Mouse (Mus musculus): ENCODE measurements around the gene Inf2. TPM values are rescaled to one million over a fixed set of nuclear protein-coding genes. Genes with fewer than 3 reads are reported as not detected.

Gene Inf2
- polyA plus RNA-seq, 1 experiment from 2014 or later, result 1.4 TPM

DNA sequence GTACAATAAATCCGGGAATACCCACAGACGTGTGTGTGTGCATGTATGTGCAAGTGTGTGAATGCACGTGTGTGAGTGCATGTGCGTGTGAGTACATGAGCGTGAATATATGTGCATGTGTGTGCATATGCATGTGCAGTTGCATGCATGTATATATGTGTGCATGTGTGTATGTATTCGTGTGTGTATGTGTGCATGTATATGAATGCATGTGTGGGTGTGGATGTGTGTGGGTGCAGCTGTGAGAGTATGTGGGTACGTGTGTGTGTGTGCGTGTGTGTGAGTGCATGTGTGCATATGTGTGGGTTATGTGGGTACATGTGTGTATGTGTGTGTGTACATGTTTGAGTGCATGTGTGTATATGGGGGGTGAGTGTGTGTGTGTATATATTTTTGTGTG lies 42.5 kb upstream of the Inf2 start:
- H3K27ac ChIP-seq (ENCODE audit: low read depth, low read length), result no peak overlapping the region
- 91% methylated on average over 8 of the region's 8 CpGs for WGBS
- DNase-seq (ENCODE audit: low spot score, missing footprints), result no peak
- H3K4me2 ChIP-seq, result no peak overlapping the region
- no peak for ATAC-seq (ENCODE audit: low FRiP score)
- no peak overlapping the region for H3K9ac ChIP-seq (ENCODE audit: low read length)
- peaks cover 29% of the 10 kb centered on the region for H3K4me1 ChIP-seq (ENCODE audit: control insufficient read depth, insufficient read depth, low read length)
- H3K4me3 ChIP-seq (ENCODE audit: low read depth, low read length), result no peak overlapping the region
- no peaks in the 10 kb centered on the region for H3K27me3 ChIP-seq (ENCODE audit: control insufficient read depth, insufficient read depth, low read length)
- H3K36me3 ChIP-seq (ENCODE audit: control insufficient read depth, insufficient read depth, low read length), result no peaks in the 10 kb centered on the region
- no peaks in the 10 kb centered on the region for H3K9me3 ChIP-seq (ENCODE audit: control insufficient read depth, low read length)

DNA sequence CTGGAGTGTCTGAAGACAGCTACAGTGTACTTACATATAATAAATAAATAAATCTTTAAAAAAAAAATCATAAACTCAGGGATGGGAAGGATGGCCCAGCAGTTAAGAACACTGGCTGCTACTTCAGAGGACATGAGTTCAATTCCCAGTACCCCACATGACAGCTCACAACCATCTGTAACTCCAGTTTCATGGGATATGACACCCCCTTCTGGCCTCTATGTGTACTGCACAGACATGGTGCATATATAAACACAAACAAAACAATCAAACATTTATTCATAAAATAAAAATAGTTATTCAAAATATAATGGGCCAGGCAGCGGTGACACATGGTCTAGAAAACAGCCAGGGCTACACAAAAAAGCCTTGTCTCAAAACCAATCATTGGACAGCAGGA lies 39.3 kb upstream of the Inf2 start:
- H3K4me2 ChIP-seq, result no peak overlapping the region
- H3K4me1 ChIP-seq (ENCODE audit: control insufficient read depth, insufficient read depth, low read length), result peaks cover 22% of the 10 kb centered on the region
- no peak overlapping the region for H3K4me3 ChIP-seq (ENCODE audit: low read depth, low read length)
- DNase-seq (ENCODE audit: low spot score, missing footprints), result no peak
- no peaks in the 10 kb centered on the region for H3K27me3 ChIP-seq (ENCODE audit: control insufficient read depth, insufficient read depth, low read length)
- H3K27ac ChIP-seq (ENCODE audit: low read depth, low read length), result no peak overlapping the region
- 91% methylated on average over 1 of the region's 1 CpGs for WGBS
- no peak for ATAC-seq (ENCODE audit: low FRiP score)
- H3K36me3 ChIP-seq (ENCODE audit: control insufficient read depth, insufficient read depth, low read length), result no peaks in the 10 kb centered on the region
- no peak overlapping the region for H3K9ac ChIP-seq (ENCODE audit: low read length)
- no peaks in the 10 kb centered on the region for H3K9me3 ChIP-seq (ENCODE audit: control insufficient read depth, low read length)

DNA sequence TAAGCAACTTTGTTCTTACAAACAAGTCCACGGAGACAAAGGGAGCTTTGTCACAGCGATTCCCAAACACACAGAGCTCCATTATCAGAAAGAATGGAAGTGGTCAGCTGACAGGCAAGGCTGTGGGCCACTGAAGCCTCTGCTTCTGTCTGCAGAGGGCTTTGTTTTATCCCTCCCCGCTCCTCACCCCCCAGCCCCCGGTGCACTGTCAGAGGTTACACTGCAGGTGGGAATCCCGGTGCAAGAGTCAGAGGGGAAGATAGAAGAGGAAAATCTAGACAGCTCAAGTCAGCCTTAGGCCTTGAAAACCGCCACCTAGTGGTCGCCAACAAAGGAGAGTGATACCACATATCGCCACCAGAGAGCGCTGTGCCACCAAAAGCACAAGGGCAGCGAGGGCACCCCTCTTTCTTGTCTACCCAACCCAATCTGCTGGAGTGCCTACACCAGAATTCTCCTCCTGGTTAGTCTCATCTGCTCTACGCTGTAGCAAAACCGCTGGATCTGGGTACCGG lies 36.7 kb upstream of the Inf2 start:
- ATAC-seq (ENCODE audit: low FRiP score) (peak; percentile 87), DNase-seq (ENCODE audit: low spot score, missing footprints) (peak; percentile 99)
- Histone ChIP-seq H3K36me3 (ENCODE audit: control insufficient read depth, insufficient read depth, low read length) (no peaks in the 10 kb centered on the region), H3K27ac (ENCODE audit: low read depth, low read length) (no peak overlapping the region), H3K4me2 (no peak overlapping the region), H3K9me3 (ENCODE audit: control insufficient read depth, low read length) (no peaks in the 10 kb centered on the region), H3K9ac (ENCODE audit: low read length) (peak overlapping the region; percentile 25; the same call in 1 of the 2 replicates), H3K4me3 (ENCODE audit: low read depth, low read length) (no peak overlapping the region), H3K27me3 (ENCODE audit: control insufficient read depth, insufficient read depth, low read length) (no peaks in the 10 kb centered on the region), H3K4me1 (ENCODE audit: control insufficient read depth, insufficient read depth, low read length) (peaks cover 11% of the 10 kb centered on the region)
- WGBS, result 7% methylated on average over 13 of the region's 13 CpGs

DNA sequence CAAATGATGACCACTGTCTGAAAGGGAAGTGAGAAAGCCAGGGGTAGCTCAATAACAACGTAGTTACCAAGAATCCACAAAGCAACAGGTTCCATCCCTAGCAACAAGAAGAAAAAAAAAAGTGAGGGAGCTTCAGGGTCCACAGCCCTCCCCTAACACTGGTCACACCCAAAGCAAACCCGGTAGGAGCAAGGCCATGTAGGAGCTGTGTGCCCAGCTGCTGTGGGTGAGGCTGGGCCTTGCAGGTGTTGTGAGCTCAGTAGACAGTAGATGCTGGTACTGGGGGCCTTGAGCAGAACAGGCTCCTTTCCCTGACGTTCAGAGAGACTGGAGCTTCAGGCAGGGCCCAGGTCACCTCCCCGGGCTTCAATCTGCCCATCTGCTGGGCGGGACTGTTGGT lies 36.1 kb upstream of the Inf2 start:
- Histone ChIP-seq H3K4me1 (ENCODE audit: control insufficient read depth, insufficient read depth, low read length) (peaks cover 11% of the 10 kb centered on the region), H3K4me3 (ENCODE audit: low read depth, low read length) (no peak overlapping the region), H3K9ac (ENCODE audit: low read length) (peak overlapping the region; percentile 44; the same call in 1 of the 2 replicates), H3K36me3 (ENCODE audit: control insufficient read depth, insufficient read depth, low read length) (no peaks in the 10 kb centered on the region), H3K27ac (ENCODE audit: low read depth, low read length) (no peak overlapping the region), H3K27me3 (ENCODE audit: control insufficient read depth, insufficient read depth, low read length) (no peaks in the 10 kb centered on the region), H3K9me3 (ENCODE audit: control insufficient read depth, low read length) (no peaks in the 10 kb centered on the region), H3K4me2 (no peak overlapping the region)
- DNase-seq (ENCODE audit: low spot score, missing footprints) (no peak), ATAC-seq (ENCODE audit: low FRiP score) (peak; percentile 31)
- 61% methylated on average over 5 of the region's 5 CpGs for WGBS

DNA sequence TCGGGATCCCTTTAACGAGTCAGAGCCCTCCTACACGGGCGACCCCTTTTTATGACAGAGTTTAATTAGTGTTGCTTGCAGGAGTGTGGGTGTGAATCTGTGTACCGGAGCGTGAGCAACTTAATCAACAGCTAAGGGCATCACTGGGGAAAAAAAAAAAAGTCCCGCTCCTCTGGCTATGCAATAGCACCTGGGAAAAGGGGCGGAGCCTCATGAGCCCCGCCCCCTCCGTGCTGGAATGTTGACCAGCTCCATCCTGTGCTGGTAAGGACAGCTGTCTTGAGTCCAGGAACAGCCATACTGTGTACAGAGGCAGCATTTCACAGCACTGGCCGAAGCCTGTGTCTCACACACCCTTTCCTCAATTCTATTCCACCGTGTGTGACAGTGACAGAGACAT lies 33.7 kb upstream of the Inf2 start:
- H3K4me3 ChIP-seq (ENCODE audit: low read depth, low read length), result no peak overlapping the region
- no peak overlapping the region for H3K9ac ChIP-seq (ENCODE audit: low read length)
- H3K4me2 ChIP-seq, result no peak overlapping the region
- no peak overlapping the region for H3K27ac ChIP-seq (ENCODE audit: low read depth, low read length)
- DNase-seq (ENCODE audit: low spot score, missing footprints) (no peak), ATAC-seq (ENCODE audit: low FRiP score) (no peak)
- no peaks in the 10 kb centered on the region for H3K27me3 ChIP-seq (ENCODE audit: control insufficient read depth, insufficient read depth, low read length)
- peaks cover 11% of the 10 kb centered on the region for H3K4me1 ChIP-seq (ENCODE audit: control insufficient read depth, insufficient read depth, low read length)
- H3K9me3 ChIP-seq (ENCODE audit: control insufficient read depth, low read length), result no peaks in the 10 kb centered on the region
- 49% methylated on average over 12 of the region's 12 CpGs for WGBS
- no peaks in the 10 kb centered on the region for H3K36me3 ChIP-seq (ENCODE audit: control insufficient read depth, insufficient read depth, low read length)

DNA sequence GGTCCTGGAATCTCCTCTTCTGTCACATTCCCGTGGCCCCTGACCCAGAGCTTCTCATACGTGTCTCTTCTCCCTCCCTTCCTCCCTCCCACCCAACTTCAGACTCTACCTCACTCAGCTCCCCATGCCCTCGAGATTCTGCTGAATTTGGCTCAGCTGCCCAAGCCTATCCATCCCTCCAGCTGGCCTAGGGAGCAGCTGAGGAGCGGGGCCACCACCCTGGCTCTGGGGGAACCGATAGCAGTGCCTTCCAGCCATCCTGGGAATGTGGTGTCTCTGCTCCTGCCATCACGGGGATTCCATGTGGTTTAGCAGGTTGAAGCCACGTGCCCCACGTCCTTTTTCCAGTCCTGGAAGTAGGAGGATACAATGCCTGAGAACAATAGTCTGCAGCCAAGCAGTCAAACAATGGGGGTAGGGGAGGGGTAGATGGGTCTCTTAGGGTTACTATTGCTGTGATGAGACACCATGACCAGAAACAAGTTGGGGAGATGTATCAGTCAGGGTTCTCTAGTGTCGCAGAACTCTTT lies 32.0 kb upstream of the Inf2 start:
- DNase-seq (ENCODE audit: low spot score, missing footprints) (no peak), ATAC-seq (ENCODE audit: low FRiP score) (no peak)
- no peaks in the 10 kb centered on the region for H3K27me3 ChIP-seq (ENCODE audit: control insufficient read depth, insufficient read depth, low read length)
- 69% methylated on average over 9 of the region's 9 CpGs for WGBS
- peaks cover 8% of the 10 kb centered on the region for H3K4me1 ChIP-seq (ENCODE audit: control insufficient read depth, insufficient read depth, low read length)
- no peak overlapping the region for H3K4me3 ChIP-seq (ENCODE audit: low read depth, low read length)
- H3K36me3 ChIP-seq (ENCODE audit: control insufficient read depth, insufficient read depth, low read length), result no peaks in the 10 kb centered on the region
- H3K9me3 ChIP-seq (ENCODE audit: control insufficient read depth, low read length), result no peaks in the 10 kb centered on the region
- H3K27ac ChIP-seq (ENCODE audit: low read depth, low read length), result no peak overlapping the region
- H3K9ac ChIP-seq (ENCODE audit: low read length), result no peak overlapping the region
- H3K4me2 ChIP-seq, result no peak overlapping the region

DNA sequence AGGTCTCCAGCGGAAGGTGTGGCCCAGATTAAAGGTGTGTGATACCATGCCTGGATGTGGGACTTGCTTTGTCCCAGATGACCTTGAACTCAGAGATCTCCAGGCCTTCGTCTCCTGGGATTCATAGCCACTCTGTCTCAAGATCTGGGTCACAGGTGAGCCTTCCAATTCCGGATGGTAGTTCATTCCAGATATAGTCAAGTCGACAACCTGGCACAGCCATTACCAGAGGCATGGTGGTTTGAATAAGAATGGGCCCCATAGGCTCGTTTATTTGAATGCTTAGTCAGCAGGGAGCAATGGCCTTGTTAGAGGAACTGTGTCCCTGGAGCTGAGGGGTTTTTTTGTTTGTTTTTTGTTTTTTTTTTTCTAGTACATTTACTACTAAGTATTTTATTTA lies 31.4 kb upstream of the Inf2 start:
- Histone ChIP-seq H3K4me2 (no peak overlapping the region), H3K27ac (ENCODE audit: low read depth, low read length) (no peak overlapping the region), H3K9ac (ENCODE audit: low read length) (no peak overlapping the region), H3K4me3 (ENCODE audit: low read depth, low read length) (no peak overlapping the region), H3K9me3 (ENCODE audit: control insufficient read depth, low read length) (no peaks in the 10 kb centered on the region), H3K27me3 (ENCODE audit: control insufficient read depth, insufficient read depth, low read length) (no peaks in the 10 kb centered on the region), H3K4me1 (ENCODE audit: control insufficient read depth, insufficient read depth, low read length) (peaks cover 5% of the 10 kb centered on the region), H3K36me3 (ENCODE audit: control insufficient read depth, insufficient read depth, low read length) (no peaks in the 10 kb centered on the region)
- no peak for ATAC-seq (ENCODE audit: low FRiP score)
- WGBS, result 85% methylated on average over 5 of the region's 5 CpGs
- DNase-seq (ENCODE audit: low spot score, missing footprints), result no peak

DNA sequence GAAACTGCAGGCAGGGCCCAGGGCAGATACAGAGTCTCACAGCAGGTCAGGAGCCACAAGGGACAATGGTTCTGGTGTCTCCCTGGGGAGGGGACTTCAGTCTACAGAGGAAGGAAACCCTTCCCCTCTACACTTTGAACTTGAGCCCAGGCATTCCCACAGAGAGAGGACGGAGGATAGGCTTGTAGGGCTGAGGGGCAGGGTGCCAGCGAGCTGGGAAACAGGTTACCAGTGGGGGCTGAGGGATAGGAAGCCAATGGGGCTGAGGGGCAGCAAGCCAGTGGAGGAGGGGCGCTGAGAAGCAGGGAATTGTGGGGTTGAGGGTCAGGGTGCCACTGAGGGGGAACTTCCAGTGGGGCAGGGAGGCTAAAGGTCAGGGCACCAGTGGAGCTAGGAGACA lies 29.4 kb upstream of the Inf2 start:
- no peak for ATAC-seq (ENCODE audit: low FRiP score)
- Histone ChIP-seq H3K4me3 (ENCODE audit: low read depth, low read length) (no peak overlapping the region), H3K4me1 (ENCODE audit: control insufficient read depth, insufficient read depth, low read length) (no peaks in the 10 kb centered on the region), H3K27me3 (ENCODE audit: control insufficient read depth, insufficient read depth, low read length) (no peaks in the 10 kb centered on the region), H3K27ac (ENCODE audit: low read depth, low read length) (no peak overlapping the region), H3K4me2 (no peak overlapping the region), H3K9me3 (ENCODE audit: control insufficient read depth, low read length) (no peaks in the 10 kb centered on the region), H3K9ac (ENCODE audit: low read length) (no peak overlapping the region), H3K36me3 (ENCODE audit: control insufficient read depth, insufficient read depth, low read length) (no peaks in the 10 kb centered on the region)
- DNase-seq (ENCODE audit: low spot score, missing footprints), result no peak
- 45% methylated on average over 3 of the region's 3 CpGs for WGBS

DNA sequence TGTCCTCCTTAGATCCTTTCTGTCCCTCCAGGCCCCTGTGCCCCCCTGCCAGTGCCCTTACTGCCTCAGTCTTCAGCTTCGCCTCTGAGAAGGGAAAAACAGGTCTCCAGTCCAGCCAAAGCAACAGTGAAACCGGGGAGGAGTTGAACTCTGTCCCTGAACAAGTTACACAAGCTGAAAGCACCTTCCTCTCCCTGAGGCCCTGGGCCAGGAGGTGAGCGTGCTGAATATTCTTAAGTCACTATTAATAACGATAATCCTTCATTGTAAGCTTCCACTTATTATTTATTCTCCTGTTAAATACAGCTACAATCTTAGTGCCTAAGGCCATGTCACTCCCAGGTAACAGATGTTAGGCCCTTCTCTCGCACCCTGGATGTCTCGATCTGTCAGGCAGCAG lies 28.9 kb upstream of the Inf2 start:
- 69% methylated on average over 6 of the region's 6 CpGs for WGBS
- ATAC-seq (ENCODE audit: low FRiP score), result no peak

More for the DNA sequence above, 28.9 kb upstream of the Inf2 start:
- Histone ChIP-seq H3K9me3 (ENCODE audit: control insufficient read depth, low read length) (no peaks in the 10 kb centered on the region), H3K4me1 (ENCODE audit: control insufficient read depth, insufficient read depth, low read length) (no peaks in the 10 kb centered on the region), H3K9ac (ENCODE audit: low read length) (no peak overlapping the region), H3K27me3 (ENCODE audit: control insufficient read depth, insufficient read depth, low read length) (no peaks in the 10 kb centered on the region), H3K27ac (ENCODE audit: low read depth, low read length) (no peak overlapping the region), H3K4me2 (no peak overlapping the region), H3K36me3 (ENCODE audit: control insufficient read depth, insufficient read depth, low read length) (no peaks in the 10 kb centered on the region), H3K4me3 (ENCODE audit: low read depth, low read length) (no peak overlapping the region)
- no peak for DNase-seq (ENCODE audit: low spot score, missing footprints)
